Mouse (Mus musculus) left cerebral cortex, postnatal 25 days (tissue): ENCODE data around the gene Cisd1. TPM values are rescaled to one million over a fixed set of nuclear protein-coding genes. Genes with fewer than 3 reads are reported as not detected.
"Not testable (repeated sequence)": the region's sequence is repeated elsewhere in the genome, so short reads cannot be mapped to it uniquely, and the experiment has no call there.

Source experiments
- DNase-seq, 2 experiments: peaks; one replicate each; pipeline ENCODE4 v3.0.0; 2022; ENCODE audit warnings: low spot score in 2 of 2, mixed read lengths in 1 of 2
- intact Hi-C: fragments of 180-260 bp; cut with DNase I; formaldehyde crosslinking; loops from one replicate; pipeline ENCODE4 v1.15.1; 2025
- total RNA-seq, 2 experiments: library from RNA; stranded (reverse); gene quantifications; 2 replicates each; pipeline ENCODE4 v1.2.3; 2021

Cisd1 gene
- total RNA-seq: 100 to 1,000 TPM; 133 TPM

DNA sequence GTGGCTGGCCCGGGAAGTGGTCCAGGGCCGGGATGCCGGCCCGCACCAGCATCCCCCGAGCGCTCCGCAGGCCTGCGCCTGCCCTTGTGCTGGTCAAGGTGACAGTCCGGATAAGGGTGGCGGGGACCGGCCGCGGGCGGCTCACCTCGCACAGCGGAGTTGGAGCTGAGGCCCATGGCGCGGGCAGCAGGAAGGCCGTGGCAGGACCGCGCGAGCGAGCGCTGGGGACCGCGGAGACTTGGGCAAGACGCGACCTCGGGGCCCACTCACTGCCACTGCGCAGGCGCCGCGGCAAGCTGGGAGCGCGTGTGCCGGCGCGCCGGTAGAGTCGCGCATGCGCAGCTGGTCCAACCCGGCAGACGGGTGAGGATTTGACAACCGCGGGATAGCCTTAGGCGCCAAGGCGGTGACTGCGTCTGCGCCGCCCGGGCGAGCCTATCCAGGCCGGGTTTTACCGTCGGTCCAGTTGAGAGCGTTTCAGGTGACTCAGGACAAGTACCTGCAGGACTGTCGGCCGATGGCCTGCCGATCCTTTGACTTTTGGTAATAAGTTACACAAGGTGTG lies at the start of gene Cisd1:
Cisd1 (minus strand) TSS at position 376 of the 565 bp plus-strand sequence.
- intact Hi-C loops: loop anchor here (2.0 kb wide), 1 partner anchor 60 kb away; the partner anchor contains the start of gene Ube2d1
- DNase-seq: peak; percentile 92 to 97

DNA sequence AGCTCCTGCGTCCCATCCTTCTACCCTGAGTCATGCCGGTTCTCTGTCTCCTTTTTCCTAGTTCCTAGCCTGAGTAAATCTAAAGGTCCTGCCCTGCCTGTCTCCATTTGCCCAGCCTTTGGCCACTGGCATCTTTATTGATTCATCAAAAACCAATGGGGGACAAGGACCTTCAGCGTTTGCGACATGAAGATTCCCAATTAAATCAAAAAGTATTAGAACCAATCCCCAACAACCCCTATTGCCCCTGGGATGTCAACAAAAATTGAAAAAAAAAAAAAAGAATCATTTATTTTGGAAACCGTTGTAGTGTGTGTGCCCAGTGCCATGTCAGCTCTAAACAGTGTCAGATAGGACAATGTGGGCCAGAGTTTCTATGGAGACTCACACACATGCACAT lies 44.6 kb upstream of the Cisd1 start:
- intact Hi-C loops: no loop called here
- no peak for DNase-seq

GRCm38 (mm10) chr10:71384159-71385044 lies 39.6 kb upstream of the Cisd1 start:
- intact Hi-C loops: no loop called here
- DNase-seq: no peak

- intact Hi-C loops, DNase-seq: not testable (repeated sequence)
These were observed 38.8 kb upstream of the Cisd1 start for GRCm38 (mm10) chr10:71383552-71383924.

GRCm38 (mm10) chr10:71382858-71383551 lies 38.3 kb upstream of the Cisd1 start:
- DNase-seq: no peak
- intact Hi-C loops: no loop called here

GRCm38 (mm10) chr10:71382109-71382508 lies 37.4 kb upstream of the Cisd1 start:
- intact Hi-C loops: no loop called here
- DNase-seq: no peak

DNA sequence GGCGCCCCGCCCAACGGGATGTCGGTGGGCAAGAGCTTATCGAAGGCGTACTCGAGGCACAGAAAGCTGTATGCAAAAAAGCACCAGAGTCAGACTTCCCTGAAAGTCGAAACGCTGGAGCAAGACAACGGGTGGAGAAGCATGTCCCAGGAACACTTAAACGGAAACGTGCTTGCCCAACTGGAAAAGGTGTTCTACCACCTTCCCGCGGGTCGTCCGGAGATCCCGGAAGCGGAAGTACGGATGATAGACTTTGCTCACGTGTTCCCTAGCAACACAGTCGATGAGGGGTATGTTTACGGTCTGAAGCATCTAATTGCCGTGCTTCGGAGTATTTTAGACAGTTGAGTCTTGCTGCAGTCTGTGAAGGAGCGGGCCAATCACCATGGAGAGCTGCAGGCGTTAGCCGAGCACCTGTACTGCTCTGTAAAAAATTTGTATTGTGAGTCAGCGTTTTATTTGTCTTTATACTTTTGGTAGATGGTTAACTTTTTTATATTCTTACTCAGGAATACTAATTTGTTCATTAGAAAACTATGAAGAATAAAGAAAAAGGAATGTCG lies 36.8 kb upstream of the Cisd1 start:
- DNase-seq: no peak
- intact Hi-C loops: no loop called here

DNA sequence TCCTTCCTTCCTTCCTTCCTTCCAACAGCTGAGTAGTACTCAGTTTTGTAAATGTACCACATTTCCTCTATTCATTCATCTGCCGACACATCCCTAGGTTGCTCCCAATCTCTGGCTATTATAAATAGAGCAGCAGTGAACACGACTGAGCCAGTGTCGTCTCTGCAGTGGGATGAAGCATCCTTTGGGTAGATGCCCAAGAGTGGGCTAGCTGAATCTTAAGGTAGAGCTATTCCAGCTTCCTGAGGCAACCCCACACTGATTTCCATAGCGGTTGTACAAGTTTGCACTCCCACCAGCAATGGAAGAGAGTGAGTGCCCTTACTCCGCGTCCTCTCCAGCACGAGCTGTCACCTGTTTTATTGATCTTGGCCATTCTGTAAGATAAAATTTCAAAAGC lies 35.7 kb upstream of the Cisd1 start:
- intact Hi-C loops: no loop called here
- DNase-seq: peak in 1 of 2 experiments; percentile 94

DNA sequence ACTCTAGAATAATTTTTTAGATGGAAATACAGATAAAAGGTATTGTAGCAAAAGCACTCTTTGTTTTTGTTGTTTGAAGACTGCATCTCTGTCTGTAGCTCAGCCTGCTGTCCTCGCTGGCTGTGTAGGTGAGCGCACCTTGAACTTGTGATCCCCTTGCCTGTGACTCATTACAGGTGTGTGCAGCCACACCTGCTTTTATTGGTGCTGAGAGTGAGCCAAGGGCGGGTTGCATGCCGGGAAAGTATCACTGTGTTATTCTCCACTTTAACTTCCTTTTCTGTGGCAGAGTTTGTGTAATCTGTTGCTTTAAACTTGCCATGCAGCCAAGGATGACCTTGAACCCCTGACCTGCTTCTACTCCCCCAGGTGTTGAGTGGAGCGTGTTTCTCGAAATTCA lies 31.3 kb upstream of the Cisd1 start:
- no peak for DNase-seq
- intact Hi-C loops: no loop called here

GRCm38 (mm10) chr10:71373706-71374105 lies 29.0 kb upstream of the Cisd1 start:
- intact Hi-C loops: no loop called here
- DNase-seq: peak in 1 of 2 experiments; percentile 46

DNA sequence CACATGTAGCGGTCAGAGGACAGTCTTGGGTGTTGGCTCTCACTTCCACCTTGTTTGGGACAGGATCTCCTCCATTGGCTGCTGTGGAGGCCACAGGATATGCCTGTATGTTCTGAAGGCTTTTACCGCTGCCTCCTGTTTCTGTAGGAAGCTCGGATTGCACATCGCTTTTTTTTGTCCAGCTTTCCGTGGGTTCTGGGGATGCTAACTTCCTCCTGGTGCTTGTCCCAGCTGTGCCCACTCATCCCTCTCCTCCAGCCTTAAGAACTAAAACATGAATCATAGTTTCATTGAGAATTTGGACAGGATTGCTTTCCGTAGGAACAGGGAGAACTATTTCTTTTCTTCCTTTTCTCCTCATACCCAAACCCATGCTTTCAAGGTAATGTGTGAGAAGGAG lies 27.1 kb upstream of the Cisd1 start:
- intact Hi-C loops: no loop called here
- peak; percentile 34 to 91 for DNase-seq

DNA sequence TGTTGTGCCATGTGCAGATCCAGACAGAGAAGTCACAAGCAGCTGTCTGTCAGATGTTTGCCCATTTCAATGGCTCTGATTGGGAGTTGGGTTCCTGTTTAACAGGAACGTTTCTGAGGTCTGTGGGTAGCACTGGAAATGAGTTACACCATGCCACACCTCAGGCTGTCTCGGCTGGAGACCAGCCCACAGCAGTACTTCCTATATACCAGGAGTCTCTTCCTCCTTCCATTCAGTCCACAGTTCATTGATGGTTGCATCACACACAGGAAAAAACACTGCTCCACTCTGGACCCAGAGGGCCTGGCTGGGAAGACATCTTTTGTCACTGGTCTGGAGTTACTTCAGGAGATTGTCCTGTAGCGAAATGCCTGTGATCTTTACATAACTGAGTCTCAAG lies 24.7 kb upstream of the Cisd1 start:
- DNase-seq: no peak
- intact Hi-C loops: no loop called here

- peak; percentile 38 to 63 for DNase-seq
- intact Hi-C loops: no loop called here
These were observed 23.6 kb upstream of the Cisd1 start for GRCm38 (mm10) chr10:71368128-71368940.

- no peak for DNase-seq
- intact Hi-C loops: no loop called here
These were observed 19.1 kb upstream of the Cisd1 start for GRCm38 (mm10) chr10:71363858-71364257.

GRCm38 (mm10) chr10:71363440-71363839 lies 18.7 kb upstream of the Cisd1 start:
- no peak for DNase-seq
- intact Hi-C loops: no loop called here

DNA sequence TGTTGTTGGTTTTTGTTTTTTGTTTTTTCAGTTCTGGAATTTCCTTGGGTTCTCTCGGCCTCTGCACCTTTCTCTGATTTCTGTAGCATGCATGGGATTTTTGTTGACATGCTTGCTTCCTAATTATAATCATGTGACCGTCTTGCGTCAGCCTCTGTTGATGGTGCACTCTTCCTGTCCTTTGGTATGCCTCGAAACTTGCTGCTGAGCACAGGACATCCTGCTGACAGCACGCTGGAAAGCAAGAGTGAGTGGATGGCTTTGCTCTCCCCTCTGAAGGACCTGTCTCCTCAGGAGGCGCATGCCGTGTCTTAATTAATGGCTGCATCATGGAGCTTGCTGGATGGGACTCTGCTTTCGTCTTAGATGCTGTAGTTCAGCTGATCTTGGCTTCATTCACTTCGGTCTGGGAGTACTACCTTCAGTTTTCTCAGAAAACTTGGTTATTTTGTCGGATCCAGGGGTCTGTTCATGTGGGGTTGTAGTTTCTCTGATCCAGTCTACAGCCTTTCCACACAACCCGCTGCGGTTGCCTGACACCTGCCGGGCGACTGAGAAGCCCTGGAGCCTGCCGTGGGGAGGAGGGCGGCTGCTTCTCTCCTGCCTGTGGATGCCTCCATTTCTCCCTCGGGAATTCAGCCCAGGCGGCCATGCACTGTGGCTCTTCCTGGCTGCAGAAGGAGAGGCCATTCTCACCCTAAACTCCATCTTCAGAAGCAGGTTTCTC lies 17.2 kb upstream of the Cisd1 start:
- intact Hi-C loops: no loop called here

GRCm38 (mm10) chr10:71361044-71361443 lies 16.3 kb upstream of the Cisd1 start:
- DNase-seq: no peak
- intact Hi-C loops: no loop called here

More for the DNA sequence above, 17.2 kb upstream of the Cisd1 start:
- DNase-seq: no peak

DNA sequence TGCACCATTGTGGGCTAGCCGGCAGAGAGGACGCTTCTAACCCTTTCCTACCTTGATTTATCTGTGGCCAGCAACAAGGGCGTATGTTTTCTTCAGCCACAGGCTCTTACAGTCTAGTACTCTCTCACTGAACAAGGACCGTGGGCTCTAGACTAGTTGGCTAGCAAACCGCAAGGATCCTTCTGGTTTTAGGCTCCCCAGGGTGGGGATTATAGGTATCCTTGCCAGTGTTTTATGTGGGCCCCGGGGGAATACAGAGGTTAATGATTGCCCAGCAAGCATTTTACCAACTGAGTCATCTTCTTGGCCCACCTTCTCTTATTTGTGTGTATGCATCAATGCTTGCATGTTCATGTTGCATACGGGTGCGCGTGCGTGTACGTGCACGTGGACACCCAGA lies 10.2 kb upstream of the Cisd1 start:
- DNase-seq: no peak
- intact Hi-C loops: no loop called here

DNA sequence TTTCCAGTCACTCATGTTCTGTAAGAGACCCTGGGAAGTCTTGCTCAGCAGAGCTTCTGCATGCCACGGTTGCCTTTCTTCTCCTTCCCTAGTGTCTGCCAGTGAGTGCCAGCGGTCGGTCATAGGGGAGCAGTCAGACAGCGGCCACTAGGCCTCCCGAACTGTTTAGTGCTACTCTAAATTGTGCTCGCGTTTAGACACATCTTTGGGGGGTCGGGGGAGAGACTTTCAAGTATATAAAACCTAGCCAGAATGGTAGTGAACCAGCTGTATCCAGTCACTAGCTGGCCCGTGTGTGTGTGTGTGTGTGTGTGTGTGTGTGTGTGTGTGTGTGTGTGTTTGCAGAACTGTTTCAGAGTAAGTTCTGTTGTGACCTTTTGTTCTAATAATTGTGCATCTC lies 9.1 kb upstream of the Cisd1 start:
- DNase-seq: no peak
- intact Hi-C loops: no loop called here
